Mouse (Mus musculus): ENCODE results near the gene Ccdc136. TPM values are rescaled to one million over a fixed set of nuclear protein-coding genes. Genes with fewer than 3 reads are reported as not detected.
A peak's percentile ranks its signal among the peaks of the same experiment; 100 is the strongest.
"Not testable (repeated sequence)": the region's sequence is repeated elsewhere in the genome, so short reads cannot be mapped to it uniquely, and the experiment has no call there.

Ccdc136 gene
- total RNA-seq, 2 experiments from 2014 or later, result 59.8 to 60.9 TPM

GRCm38 (mm10) chr6:29391241-29391640, 4.9 kb upstream of the Ccdc136 start:
- not testable (repeated sequence) for DNase-seq (ENCODE audit: extremely low spot score in 1 of 2, low spot score in 1 of 2)

- DNase-seq (ENCODE audit: extremely low spot score in 1 of 2, low spot score in 1 of 2), result no peak
Observed at GRCm38 (mm10) chr6:29391802-29392201, 4.3 kb upstream of the Ccdc136 start.

GRCm38 (mm10) chr6:29394286-29394685, 1.8 kb upstream of the Ccdc136 start:
- DNase-seq (ENCODE audit: extremely low spot score in 1 of 2, low spot score in 1 of 2), result no peak

GRCm38 (mm10) chr6:29396714-29397540, 818 bp downstream of the Ccdc136 start:
- peak in 1 of 2 experiments; percentile 23 for DNase-seq (ENCODE audit: extremely low spot score in 1 of 2, low spot score in 1 of 2)

GRCm38 (mm10) chr6:29397575-29397974, 1.5 kb downstream of the Ccdc136 start:
- peak; percentile 15 to 36 for DNase-seq (ENCODE audit: extremely low spot score in 1 of 2, low spot score in 1 of 2)

GRCm38 (mm10) chr6:29399851-29400250, 3.7 kb downstream of the Ccdc136 start:
- no peak for DNase-seq (ENCODE audit: extremely low spot score in 1 of 2, low spot score in 1 of 2)

GRCm38 (mm10) chr6:29402693-29403342, 6.7 kb downstream of the Ccdc136 start:
- peak in 1 of 2 experiments; percentile 40 for DNase-seq (ENCODE audit: extremely low spot score in 1 of 2, low spot score in 1 of 2)

- no peak for DNase-seq (ENCODE audit: extremely low spot score in 1 of 2, low spot score in 1 of 2)
Observed at GRCm38 (mm10) chr6:29406412-29406811, 10.3 kb downstream of the Ccdc136 start.

GRCm38 (mm10) chr6:29415446-29415845, 19.3 kb downstream of the Ccdc136 start:
- DNase-seq (ENCODE audit: extremely low spot score in 1 of 2, low spot score in 1 of 2), result no peak

- DNase-seq (ENCODE audit: extremely low spot score in 1 of 2, low spot score in 1 of 2), result no peak
Observed at GRCm38 (mm10) chr6:29420596-29420995, 24.5 kb downstream of the Ccdc136 start.

GRCm38 (mm10) chr6:29425118-29425517, 29.0 kb downstream of the Ccdc136 start:
- DNase-seq (ENCODE audit: extremely low spot score in 1 of 2, low spot score in 1 of 2), result no peak

GRCm38 (mm10) chr6:29426331-29426730, 30.2 kb downstream of the Ccdc136 start:
- DNase-seq (ENCODE audit: extremely low spot score in 1 of 2, low spot score in 1 of 2), result no peak

GRCm38 (mm10) chr6:29428171-29428570, 32.1 kb downstream of the Ccdc136 start:
- no peak for DNase-seq (ENCODE audit: extremely low spot score in 1 of 2, low spot score in 1 of 2)

GRCm38 (mm10) chr6:29430681-29431420, 34.7 kb downstream of the Ccdc136 start:
- no peak for DNase-seq (ENCODE audit: extremely low spot score in 1 of 2, low spot score in 1 of 2)

GRCm38 (mm10) chr6:29431473-29431872, 35.4 kb downstream of the Ccdc136 start:
- DNase-seq (ENCODE audit: extremely low spot score in 1 of 2, low spot score in 1 of 2), result no peak

- DNase-seq (ENCODE audit: extremely low spot score in 1 of 2, low spot score in 1 of 2), result no peak
Observed at GRCm38 (mm10) chr6:29432156-29432555, 36.0 kb downstream of the Ccdc136 start.

GRCm38 (mm10) chr6:29432676-29433037, 36.5 kb downstream of the Ccdc136 start:
- DNase-seq (ENCODE audit: extremely low spot score in 1 of 2, low spot score in 1 of 2), result no peak

GRCm38 (mm10) chr6:29433038-29433803, 37.1 kb downstream of the Ccdc136 start, which contains the start of gene Flnc:
TSS of gene Flnc (plus strand) at chr6:29433256.
- no peak for DNase-seq (ENCODE audit: extremely low spot score in 1 of 2, low spot score in 1 of 2)

- no peak for DNase-seq (ENCODE audit: extremely low spot score in 1 of 2, low spot score in 1 of 2)
Observed at GRCm38 (mm10) chr6:29433804-29434795, 38.0 kb downstream of the Ccdc136 start.
